Mouse (Mus musculus): ENCODE measurements around the gene Klk11.

- TF ChIP-seq CTCF (IDR thresholded peaks at IDR 0.05; ENCODE audit: low read depth, low read length): 0 out of 2 replicates have a peak, but pooled peaks have one; percentile 18
- no peak for TF ChIP-seq GATA1 (IDR thresholded peaks at IDR 0.05; ENCODE audit: borderline replicate concordance, low read length)
- no peak for TF ChIP-seq POLR2AphosphoS5 (IDR thresholded peaks at IDR 0.05; ENCODE audit: insufficient replicate concordance, low read depth, low read length)
Observed at GRCm38 (mm10) chr7:43782275-43783265, 8.2 kb downstream of the Klk11 start.
